In genomic region chr1:131770656-131771055, GRCm38 (mm10) we compare ENCODE assay signal across 10 mouse cellular contexts. TPM values are rescaled to one million over a fixed set of nuclear protein-coding genes. Genes with fewer than 3 reads are reported as not detected.
DNase-seq lines count a peak whose midpoint lies in the region; ATAC-seq lines count a peak whose summit lies in the region.
"Had no signal": no experiment of that assay in that cellular context is flagged by ENCODE, and none has a peak within 500 bp of the region (broad histone marks: within the 10 kb centered on the region; RNA-seq: fewer than 3 reads in every experiment).

No protein-coding gene starts in this region.

- peak; percentile 96 for DNase-seq in heart, adult 11 months
- DNase-seq in NIH3T3 (ENCODE audit: low read depth), result peak; percentile 38
- peak; percentile 80 to 86 for DNase-seq in layer of hippocampus, postnatal 10 days (ENCODE audit: low spot score in 2 of 2)
- DNase-seq in skeletal muscle tissue, adult 2 months (ENCODE audit: low read depth, low spot score), result peak; percentile 30
- DNase-seq in embryo, embryonic 10.5 days (ENCODE audit: low spot score), result no peak

- H3K4me2 ChIP-seq in heart, embryonic 12.5 days, result no peak overlapping the region

- H3K27ac ChIP-seq in heart, embryonic 12.5 days (ENCODE audit: poor library complexity, severe bottlenecking), result no peak overlapping the region
- H3K27ac ChIP-seq: liver, embryonic 14.5 days had no signal

- no peak overlapping the region; the same call in 1 of the 2 replicates for H3K9ac ChIP-seq in heart, embryonic 12.5 days
- H3K9ac ChIP-seq: liver, embryonic 14.5 days had no signal

- H3K27me3 ChIP-seq in heart, embryonic 12.5 days (replicated peaks), result 0 out of 2 replicates have a peak, but pooled peaks cover 3% of the 10 kb centered on the region

- H3K36me3 ChIP-seq in heart, embryonic 12.5 days, result no peaks in the 10 kb centered on the region

- whole genome bisulfite sequencing in heart, embryonic 12.5 days, result 73% methylated on average over 4 of the region's 4 CpGs

- peaks cover 6% of the 10 kb centered on the region; the same call in 1 of the 2 replicates for H3K4me1 ChIP-seq in heart, embryonic 12.5 days (replicated peaks)

- ATAC-seq in heart, embryonic 12.5 days (ENCODE audit: insufficient number of reproducible peaks, low FRiP score), result no peak
- ATAC-seq in frontal cortex, adult (ENCODE audit: low TSS enrichment), result peak; percentile 96
- no peak for ATAC-seq in erythroid progenitor cell, adult 5-6 weeks (replicated peaks; ENCODE audit: low FRiP score, poor library complexity, severe bottlenecking)

- no peak overlapping the region for H3K4me3 ChIP-seq in heart, embryonic 12.5 days

- no peaks in the 10 kb centered on the region for H3K9me3 ChIP-seq in heart, embryonic 12.5 days (replicated peaks)

RNA-seq across cellular contexts. Expression of gene Pm20d1, which starts 26.5 kb away (rescaled TPM):
- 1.3 and 1.7 TPM in 2 replicates for polyA plus RNA-seq in heart, embryonic 12.5 days (2016; fragmentation: Nextera tagmentation; extraction: Ambion mirVana)
- total RNA-seq in layer of hippocampus, postnatal 10 days (2021), result 1 to 10 TPM in 1 of 2 experiments, under 1 TPM in 1; 0.75 to 1.8 TPM
- total RNA-seq in erythroid progenitor cell, adult 5-6 weeks (2015; ENCODE audit: low replicate concordance), result not detected in 2 replicates
- not detected in 2 replicates for total RNA-seq in erythroid progenitor cell, adult 5-6 weeks (2017; ENCODE audit: low replicate concordance)
- total RNA-seq: common myeloid progenitor, adult 5-6 weeks had no signal

RNA-seq across cellular contexts. Expression of gene Slc26a9, which starts 26.8 kb away (rescaled TPM):
- 0.04 and 0.05 TPM in 2 replicates for polyA plus RNA-seq in heart, embryonic 12.5 days (2016; fragmentation: Nextera tagmentation; extraction: Ambion mirVana)
- under 1 TPM; 0.34 to 0.47 TPM for total RNA-seq in layer of hippocampus, postnatal 10 days (2021)
- not detected in 2 replicates for total RNA-seq in erythroid progenitor cell, adult 5-6 weeks (2015; ENCODE audit: low replicate concordance)
- total RNA-seq in erythroid progenitor cell, adult 5-6 weeks (2017; ENCODE audit: low replicate concordance), result not detected in 2 replicates
- total RNA-seq: common myeloid progenitor, adult 5-6 weeks had no signal

RNA-seq across cellular contexts. Expression of gene Slc41a1, which starts 56.6 kb away (rescaled TPM):
- polyA plus RNA-seq in heart, embryonic 12.5 days (2016; fragmentation: Nextera tagmentation; extraction: Ambion mirVana), result 7.8 and 10.2 TPM in 2 replicates
- total RNA-seq in layer of hippocampus, postnatal 10 days (2021), result 10 to 100 TPM; 53.0 to 59.9 TPM
- total RNA-seq in erythroid progenitor cell, adult 5-6 weeks (2015; ENCODE audit: low replicate concordance), result 0.72 and 1.7 TPM in 2 replicates
- 0.64 and 2.2 TPM in 2 replicates for total RNA-seq in erythroid progenitor cell, adult 5-6 weeks (2017; ENCODE audit: low replicate concordance)

Comparison
In these comparisons a context has a peak if more than half of its experiments do, and no peak if none do; other contexts are left out.
1. RNA of gene Slc41a1, which starts 56.6 kb away (total RNA-seq): 53.0 to 59.9 TPM in layer of hippocampus, postnatal 10 days; 0.64 to 2.2 TPM in erythroid progenitor cell, adult 5-6 weeks; every median in the first group is over 10 times any median in the second.